Mouse (Mus musculus) frontal cortex, postnatal 14 days (tissue): ENCODE results near the gene Hs3st2.
"Not testable (repeated sequence)": the region's sequence is repeated elsewhere in the genome, so short reads cannot be mapped to it uniquely, and the experiment has no call there.

Experiments used
- DNase-seq, 2 experiments: peaks; one replicate each; pipeline ENCODE4 v3.0.0; 2022; ENCODE audit warnings: low spot score in 2 of 2

The Hs3st2 gene

GRCm38 (mm10) chr7:121391225-121391983 lies at the start of gene Hs3st2:
TSS of gene Hs3st2 (plus strand) at chr7:121391859.
- DNase-seq, result peak; percentile 24 to 54

- no peak for DNase-seq
Observed at GRCm38 (mm10) chr7:121348284-121348963, 43.2 kb upstream of the Hs3st2 start.

- no peak for DNase-seq
Observed at GRCm38 (mm10) chr7:121351688-121352087, 40.0 kb upstream of the Hs3st2 start.

- DNase-seq, result not testable (repeated sequence)
Observed at GRCm38 (mm10) chr7:121361448-121361847, 30.2 kb upstream of the Hs3st2 start.

- no peak for DNase-seq
Observed at GRCm38 (mm10) chr7:121365584-121365983, 26.1 kb upstream of the Hs3st2 start.

GRCm38 (mm10) chr7:121367185-121367584 lies 24.5 kb upstream of the Hs3st2 start:
- no peak for DNase-seq

GRCm38 (mm10) chr7:121371990-121372389 lies 19.7 kb upstream of the Hs3st2 start:
- DNase-seq, result no peak

GRCm38 (mm10) chr7:121375456-121375855 lies 16.2 kb upstream of the Hs3st2 start:
- DNase-seq, result no peak

- no peak for DNase-seq
Observed at GRCm38 (mm10) chr7:121378942-121379341, 12.7 kb upstream of the Hs3st2 start.

- DNase-seq, result peak; percentile 33 to 62
Observed at GRCm38 (mm10) chr7:121391984-121392739, 503 bp downstream of the Hs3st2 start.

- DNase-seq, result no peak
Observed at GRCm38 (mm10) chr7:121392740-121392993, 1.0 kb downstream of the Hs3st2 start.

GRCm38 (mm10) chr7:121393884-121394283 lies 2.2 kb downstream of the Hs3st2 start:
- DNase-seq, result peak in 1 of 2 experiments; percentile 13

- no peak for DNase-seq
Observed at GRCm38 (mm10) chr7:121394875-121395274, 3.2 kb downstream of the Hs3st2 start.

- DNase-seq, result no peak
Observed at GRCm38 (mm10) chr7:121410716-121411506, 19.3 kb downstream of the Hs3st2 start.

- no peak for DNase-seq
Observed at GRCm38 (mm10) chr7:121411507-121411898, 19.8 kb downstream of the Hs3st2 start.

- no peak for DNase-seq
Observed at GRCm38 (mm10) chr7:121436884-121437283, 45.2 kb downstream of the Hs3st2 start.

GRCm38 (mm10) chr7:121441186-121441585 lies 49.5 kb downstream of the Hs3st2 start:
- no peak for DNase-seq

GRCm38 (mm10) chr7:121444336-121444735 lies 52.7 kb downstream of the Hs3st2 start:
- no peak for DNase-seq

- no peak for DNase-seq
Observed at GRCm38 (mm10) chr7:121446281-121446680, 54.6 kb downstream of the Hs3st2 start.

- DNase-seq, result no peak
Observed at GRCm38 (mm10) chr7:121450951-121451843, 59.5 kb downstream of the Hs3st2 start.

GRCm38 (mm10) chr7:121456716-121457115 lies 65.1 kb downstream of the Hs3st2 start:
- no peak for DNase-seq
